Mouse (Mus musculus) brain, embryonic 14.5 days (tissue): ENCODE data around the gene Ift88.

Experiments
- CTCF ChIP-seq: fragments of 200-500 bp; IDR thresholded peaks from 2 replicates; pipeline ENCODE4 v1.5.1; 2012; ENCODE audit warnings: inconsistent platforms, mild to moderate bottlenecking, moderate library complexity, borderline replicate concordance; ENCODE audit not compliant: insufficient read depth, insufficient read length; ENCODE audit errors: extremely low read depth
- POLR2A ChIP-seq: fragments of 200-500 bp; IDR thresholded peaks from 2 replicates; pipeline ENCODE4 v1.6.1; 2012; ENCODE audit warnings: mild to moderate bottlenecking, inconsistent platforms, borderline replicate concordance; ENCODE audit not compliant: poor library complexity, insufficient read depth, insufficient read length, severe bottlenecking; ENCODE audit errors: extremely low read depth

GRCm38 (mm10) chr14:57395470-57395869, 28.4 kb upstream of the Ift88 start:
- no peak for TF ChIP-seq POLR2A
- TF ChIP-seq CTCF, result no peak
